Mouse (Mus musculus) layer of hippocampus, adult 9-10 months (tissue): ENCODE data around the gene Syde2.
"Not testable (repeated sequence)": the region's sequence is repeated elsewhere in the genome, so short reads cannot be mapped to it uniquely, and the experiment has no call there.

ENCODE experiments used
- DNase-seq: peaks from one replicate; pipeline ENCODE4 v3.0.0; 2022; ENCODE audit warnings: low spot score

Gene Syde2

GRCm38 (mm10) chr3:145987268-145987969, at the start of gene Syde2:
TSS of gene Syde2 (plus strand) at chr3:145987870.
- DNase-seq = peak; percentile 16

GRCm38 (mm10) chr3:145938405-145939349, 49.0 kb upstream of the Syde2 start:
- DNase-seq = no peak

- DNase-seq = no peak
These were observed 48.3 kb upstream of the Syde2 start for GRCm38 (mm10) chr3:145939402-145939801.

DNA sequence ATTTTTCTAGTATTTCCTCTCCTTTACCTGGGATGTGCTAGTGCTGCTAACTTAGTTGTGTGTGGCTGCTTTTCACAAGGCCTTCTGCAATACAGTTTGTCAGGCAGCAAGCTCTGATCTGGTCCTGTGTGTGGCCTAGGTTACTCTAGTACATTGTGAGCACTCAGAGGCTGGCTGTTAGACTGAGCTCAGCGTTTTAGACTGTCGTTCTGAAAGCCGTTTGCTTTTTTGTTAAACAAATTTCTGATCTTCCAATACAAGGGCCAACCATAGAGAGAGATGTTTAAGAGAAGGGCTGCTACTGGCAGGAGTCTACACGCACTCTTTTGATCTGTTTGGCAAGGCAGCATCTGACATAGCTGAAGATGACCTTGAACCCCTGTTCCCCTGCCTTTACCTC, 47.7 kb upstream of the Syde2 start:
- DNase-seq = no peak

DNA sequence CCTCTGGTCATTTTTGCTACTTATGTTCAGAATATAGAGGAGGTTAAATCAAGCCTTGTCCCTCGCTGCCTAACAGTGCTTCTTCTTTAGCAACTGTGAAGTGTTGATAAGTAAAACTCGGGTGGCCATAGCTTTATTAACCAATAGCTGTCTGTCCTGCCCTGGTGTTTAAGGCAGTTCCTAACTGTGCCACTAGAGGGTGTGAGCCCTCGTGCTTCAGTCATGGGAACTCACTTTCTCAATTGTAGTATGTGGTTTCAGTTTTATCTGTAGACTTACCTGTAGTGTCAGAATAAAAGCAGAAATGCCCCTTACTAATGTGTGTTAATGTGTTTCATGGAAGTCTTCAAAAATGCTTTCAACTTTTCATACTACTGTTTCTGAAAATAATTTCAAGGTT, 45.7 kb upstream of the Syde2 start:
- DNase-seq = peak; percentile 67

DNA sequence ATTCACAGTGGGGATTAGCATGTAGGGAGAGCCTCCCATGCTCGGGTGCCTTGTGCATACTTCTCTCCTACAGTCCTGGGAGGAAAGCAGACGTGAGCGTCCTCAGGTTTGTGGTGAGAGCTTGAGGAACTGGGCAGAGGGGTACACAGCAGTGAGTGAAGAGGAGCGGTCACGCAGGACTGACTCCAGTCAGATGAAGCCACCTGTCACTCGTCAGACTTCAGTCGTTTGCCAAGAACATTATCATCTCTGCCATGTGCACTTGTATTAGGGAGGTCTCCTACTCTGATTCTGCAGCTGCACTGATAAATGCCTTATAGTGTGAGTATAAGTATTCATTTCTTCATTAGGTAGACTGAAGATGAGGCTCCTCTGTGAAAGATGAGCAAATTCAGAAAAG, 43.3 kb upstream of the Syde2 start:
- DNase-seq = no peak

GRCm38 (mm10) chr3:145945904-145946303, 41.8 kb upstream of the Syde2 start:
- no peak for DNase-seq

DNA sequence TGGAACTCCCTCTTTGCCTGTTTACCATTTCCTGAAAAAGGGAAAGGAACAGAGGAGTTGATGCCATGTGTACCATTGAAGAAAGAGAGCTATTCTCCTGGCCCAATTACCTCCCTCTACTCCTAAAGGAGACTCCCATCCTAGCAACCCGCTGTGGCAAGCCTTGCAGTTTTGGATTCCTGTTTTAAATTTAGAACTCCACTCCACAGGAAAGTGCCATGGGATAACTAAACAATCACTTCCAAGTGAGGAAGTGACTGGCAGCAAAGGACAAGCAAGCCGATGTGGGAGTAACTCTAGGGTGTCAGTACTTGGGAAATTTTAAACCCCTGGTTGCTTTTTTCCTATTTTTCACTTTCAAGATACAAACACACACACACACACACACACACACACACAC, 41.0 kb upstream of the Syde2 start:
- no peak for DNase-seq

GRCm38 (mm10) chr3:145947539-145948204, 40.0 kb upstream of the Syde2 start:
- no peak for DNase-seq

- no peak for DNase-seq
These were observed 37.4 kb upstream of the Syde2 start for GRCm38 (mm10) chr3:145950034-145950814.

GRCm38 (mm10) chr3:145950815-145951130, 36.9 kb upstream of the Syde2 start:
- DNase-seq = no peak

GRCm38 (mm10) chr3:145951287-145952165, 36.1 kb upstream of the Syde2 start:
- no peak for DNase-seq

DNA sequence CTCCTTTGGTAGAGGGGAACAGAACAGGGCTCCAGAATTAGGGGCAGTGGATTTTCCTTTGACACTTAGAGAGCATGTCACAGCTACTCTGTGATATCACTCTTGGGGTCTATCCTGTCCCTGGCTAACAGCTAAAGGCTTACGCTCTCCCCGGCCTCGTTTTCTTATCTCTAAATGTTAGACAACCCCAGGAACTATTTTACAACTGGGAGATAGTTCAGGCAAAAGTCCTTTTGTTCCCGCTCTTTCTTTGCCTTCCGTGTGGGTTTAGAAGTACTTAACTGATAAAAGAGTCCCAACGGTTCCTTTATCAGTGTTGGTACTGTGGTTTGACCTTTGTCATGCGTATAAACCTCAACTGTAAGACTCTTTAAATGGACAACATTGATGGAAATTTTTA, 34.7 kb upstream of the Syde2 start:
- no peak for DNase-seq

DNA sequence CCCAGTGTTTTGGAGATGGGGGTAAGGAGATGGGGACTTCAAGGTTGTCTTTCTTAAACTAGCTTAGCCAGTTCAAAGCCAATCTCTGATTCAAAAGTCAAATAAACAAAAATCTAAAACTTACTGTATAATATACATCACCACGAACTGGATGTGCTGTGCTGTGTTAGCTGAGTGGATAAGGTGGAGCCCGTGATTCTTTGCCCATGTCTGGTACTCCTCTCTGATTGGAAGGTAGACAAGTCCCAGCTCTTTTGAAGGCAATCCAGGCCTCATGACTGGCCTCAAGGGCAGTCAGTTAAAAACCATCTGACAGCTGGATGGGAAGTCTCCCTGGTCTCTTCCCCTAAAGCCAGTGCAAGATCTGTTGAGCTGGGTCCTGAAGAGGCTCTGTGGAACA, 34.3 kb upstream of the Syde2 start:
- DNase-seq = no peak

- DNase-seq = no peak
These were observed 27.8 kb upstream of the Syde2 start for GRCm38 (mm10) chr3:145959824-145960223.

GRCm38 (mm10) chr3:145962411-145962810, 25.3 kb upstream of the Syde2 start:
- no peak for DNase-seq

- DNase-seq = no peak
These were observed 24.3 kb upstream of the Syde2 start for GRCm38 (mm10) chr3:145963101-145964017.

GRCm38 (mm10) chr3:145964018-145964387, 23.7 kb upstream of the Syde2 start:
- no peak for DNase-seq

GRCm38 (mm10) chr3:145964473-145964872, 23.2 kb upstream of the Syde2 start:
- no peak for DNase-seq

GRCm38 (mm10) chr3:145965583-145965982, 22.1 kb upstream of the Syde2 start:
- DNase-seq = not testable (repeated sequence)
